Mouse (Mus musculus): Measurements from ENCODE around the gene Ucp1. TPM values are rescaled to one million over a fixed set of nuclear protein-coding genes. Genes with fewer than 3 reads are reported as not detected.

Gene Ucp1
- total RNA-seq, 2 experiments from 2014 or later, result not detected

GRCm38 (mm10) chr8:83331567-83331898, 41.4 kb downstream of the Ucp1 start:
- DNase-seq (ENCODE audit: extremely low spot score in 1 of 2, low spot score in 1 of 2), result peak; percentile 14 to 17

GRCm38 (mm10) chr8:83331899-83332697, 41.9 kb downstream of the Ucp1 start, which contains the start of gene Elmod2:
Gene Elmod2, minus strand, starts transcription at chr8:83332486.
- DNase-seq (ENCODE audit: extremely low spot score in 1 of 2, low spot score in 1 of 2), result peak; percentile 94 to 98

DNA sequence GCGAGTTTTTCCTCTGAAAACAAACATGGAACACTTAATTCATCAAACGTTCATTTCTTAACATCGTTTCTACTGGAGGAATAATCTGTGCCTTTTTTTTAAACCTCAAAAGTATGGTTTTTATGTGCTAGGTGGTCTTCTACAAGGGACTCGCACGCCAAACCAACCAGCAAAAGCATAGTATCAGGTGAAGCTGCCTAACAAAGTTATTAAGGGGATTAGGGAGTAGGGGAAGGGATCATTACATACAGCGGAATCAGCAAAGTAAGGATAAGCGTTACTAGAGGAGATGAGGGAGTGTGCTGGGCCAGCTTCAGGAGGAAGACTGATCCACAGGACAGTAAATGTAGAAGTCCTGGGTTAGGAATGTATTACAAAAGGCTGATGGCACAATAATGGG, 42.7 kb downstream of the Ucp1 start:
- DNase-seq (ENCODE audit: extremely low spot score in 1 of 2, low spot score in 1 of 2), result no peak

- no peak for DNase-seq (ENCODE audit: extremely low spot score in 1 of 2, low spot score in 1 of 2)
Observed at GRCm38 (mm10) chr8:83342076-83342475, 51.9 kb downstream of the Ucp1 start.

GRCm38 (mm10) chr8:83342693-83343092, 52.5 kb downstream of the Ucp1 start:
- no peak for DNase-seq (ENCODE audit: extremely low spot score in 1 of 2, low spot score in 1 of 2)

Other genes with a start within 250 kb of the Ucp1 start
- gene Tbc1d9, start 125.0 kb upstream of the Ucp1 start, total RNA-seq (2021), result 10 to 100 TPM; 66.7 to 70.1 TPM
- gene Gm10645, start 124.2 kb upstream of the Ucp1 start, total RNA-seq (2021), result 1 to 10 TPM; 1.2 TPM
- gene Elmod2, start 42.1 kb downstream of the Ucp1 start, total RNA-seq (2021), result 10 to 100 TPM; 13.8 to 14.8 TPM
- gene Mgat4d, start 58.1 kb downstream of the Ucp1 start, total RNA-seq (2021), result not detected
- 1 to 10 TPM; 8.2 to 9.1 TPM for gene Clgn, start 99.5 kb downstream of the Ucp1 start, total RNA-seq (2021)
- gene Scoc, start 168.0 kb downstream of the Ucp1 start, total RNA-seq (2021), result 100 to 1,000 TPM; 212 to 226 TPM
- gene Olfr370, start 245.4 kb downstream of the Ucp1 start, total RNA-seq (2021), result not detected

Measured in layer of hippocampus, postnatal 25 days (tissue).